Mouse (Mus musculus) megakaryocyte progenitor cell, adult 5-6 weeks (primary cell): ENCODE data around the gene Lrrc8d. TPM values are rescaled to one million over a fixed set of nuclear protein-coding genes. Genes with fewer than 3 reads are reported as not detected.

ENCODE experiments used
- ATAC-seq: replicated peaks from 2 replicates; pipeline ENCODE4 v1.8.0; 2016; ENCODE audit warnings: mild to moderate bottlenecking, moderate TSS enrichment, inconsistent platforms; ENCODE audit not compliant: poor library complexity
- total RNA-seq, 2 experiments: library from RNA; stranded (forward) in 1 of 2; stranded (reverse) in 1 of 2; fragments of 157-497, 149-512 nt in 1 of 2; fragments of 200-1000 nt in 1 of 2; gene quantifications; 2 replicates each; pipeline versions ENCODE4 v1.2.3 to v1.2.4; 2015 to 2017

Gene Lrrc8d
- total RNA-seq, 2 experiments from 2014 or later: 14.2 to 44.9 TPM

GRCm38 (mm10) chr5:105715531-105716124, 15.9 kb downstream of the Lrrc8d start:
- ATAC-seq: peak; percentile 44

- no peak for ATAC-seq
These were observed 17.5 kb downstream of the Lrrc8d start for GRCm38 (mm10) chr5:105717294-105717693.

- ATAC-seq: peak; percentile 79
These were observed 18.4 kb downstream of the Lrrc8d start for GRCm38 (mm10) chr5:105718138-105718670.

GRCm38 (mm10) chr5:105721267-105721666, 21.5 kb downstream of the Lrrc8d start:
- ATAC-seq: no peak

GRCm38 (mm10) chr5:105722807-105723206, 23.0 kb downstream of the Lrrc8d start:
- ATAC-seq: no peak

GRCm38 (mm10) chr5:105730193-105730831, 30.5 kb downstream of the Lrrc8d start:
- ATAC-seq: no peak

- peak; percentile 69 for ATAC-seq
These were observed 31.4 kb downstream of the Lrrc8d start for GRCm38 (mm10) chr5:105731173-105731626.

GRCm38 (mm10) chr5:105731627-105732432, 32.1 kb downstream of the Lrrc8d start:
- peak; percentile 67 for ATAC-seq

GRCm38 (mm10) chr5:105732433-105732891, 32.7 kb downstream of the Lrrc8d start:
- ATAC-seq: peak; percentile 36

GRCm38 (mm10) chr5:105733226-105733625, 33.5 kb downstream of the Lrrc8d start:
- no peak for ATAC-seq

- ATAC-seq: no peak
These were observed 36.6 kb downstream of the Lrrc8d start for GRCm38 (mm10) chr5:105736365-105736764.

GRCm38 (mm10) chr5:105737145-105737544, 37.4 kb downstream of the Lrrc8d start:
- ATAC-seq: peak; percentile 30; the same call in 1 of the 2 replicates

- ATAC-seq: no peak
These were observed 40.7 kb downstream of the Lrrc8d start for GRCm38 (mm10) chr5:105740437-105740836.

- ATAC-seq: no peak
These were observed 42.9 kb downstream of the Lrrc8d start for GRCm38 (mm10) chr5:105742641-105743040.

GRCm38 (mm10) chr5:105745324-105745723, 45.6 kb downstream of the Lrrc8d start:
- ATAC-seq: peak; percentile 67

GRCm38 (mm10) chr5:105745927-105746454, 46.2 kb downstream of the Lrrc8d start:
- no peak for ATAC-seq

- ATAC-seq: 0 out of 2 replicates have a peak, but pooled peaks have one; percentile 46
These were observed 55.0 kb downstream of the Lrrc8d start for GRCm38 (mm10) chr5:105754803-105755202.

GRCm38 (mm10) chr5:105755491-105755890, 55.7 kb downstream of the Lrrc8d start:
- ATAC-seq: no peak

- no peak for ATAC-seq
These were observed 58.2 kb downstream of the Lrrc8d start for GRCm38 (mm10) chr5:105757978-105758377.

- no peak for ATAC-seq
These were observed 59.1 kb downstream of the Lrrc8d start for GRCm38 (mm10) chr5:105758866-105759265.
